Mouse (Mus musculus) stomach, postnatal 0 days (tissue): ENCODE measurements at regions not wholly inside any gene's neighbourhood (a gene's known extent, or its start where the extent isn't known, plus 50 kb on each side); places are given as distances from the start of the nearest gene placed in this dataset.

Source experiments
- CTCF ChIP-seq: IDR thresholded peaks from 2 replicates; pipeline ENCODE4 v1.5.1; 2016; ENCODE audit warnings: antibody characterized with exemption, low read depth, mild to moderate bottlenecking, moderate library complexity
- EP300 ChIP-seq: optimal IDR thresholded peaks from 2 replicates; pipeline ENCODE3; 2016; ENCODE audit warnings: antibody characterized with exemption

DNA sequence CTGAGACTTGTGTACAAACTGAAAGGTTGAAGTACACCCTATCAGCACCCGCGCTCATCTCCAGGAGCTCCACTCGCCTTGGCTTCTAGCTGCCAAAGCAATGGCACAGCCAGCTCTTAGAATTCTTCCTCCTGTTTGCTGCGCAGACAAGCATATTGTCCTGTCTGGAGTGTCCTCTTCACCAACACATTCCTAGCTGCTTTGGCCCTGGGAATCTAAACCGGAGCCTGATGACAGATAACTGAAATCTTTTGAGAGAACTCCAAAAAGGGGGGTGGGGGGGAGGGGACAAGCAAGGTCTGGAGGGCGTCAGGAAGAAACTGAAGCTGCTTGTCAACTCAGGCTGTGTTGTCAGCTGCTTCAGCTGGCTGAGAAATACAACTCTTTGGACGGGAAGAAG, 122.4 kb downstream of the Isl1 start:
- no peak for TF ChIP-seq EP300
- no peak for TF ChIP-seq CTCF
